16 mouse cellular contexts compared by ENCODE assay signal in genomic region chr6:116037281-116037831, GRCm38 (mm10). TPM values are rescaled to one million over a fixed set of nuclear protein-coding genes. Genes with fewer than 3 reads are reported as not detected.
DNase-seq lines count a peak whose midpoint lies in the region; ATAC-seq lines count a peak whose summit lies in the region.
"Had no signal": no experiment of that assay in that cellular context is flagged by ENCODE, and none has a peak within 500 bp of the region (broad histone marks: within the 10 kb centered on the region; RNA-seq: fewer than 3 reads in every experiment).

No protein-coding gene starts in this region.

- peak; percentile 70 for DNase-seq in adrenal gland, adult 2 months
- no peak for DNase-seq in adrenal gland, postnatal 10 days
- peak; percentile 59 for DNase-seq in 416B (ENCODE audit: low read depth)
- DNase-seq in right cerebral cortex, postnatal 4 days, result no peak
- DNase-seq: cerebellum, adult 9-11 months; heart, postnatal 36 days; thymus, postnatal 4 days had no signal

- no peaks in the 10 kb centered on the region for H3K36me3 ChIP-seq in hindbrain, embryonic 15.5 days
- peaks cover 8% of the 10 kb centered on the region; the same call in 1 of the 2 replicates for H3K36me3 ChIP-seq in hindbrain, embryonic 13.5 days
- no peaks in the 10 kb centered on the region for H3K36me3 ChIP-seq in macrophage (ENCODE audit: inconsistent target)
- H3K36me3 ChIP-seq: forebrain, embryonic 10.5 days; lung, embryonic 15.5 days; midbrain, embryonic 10.5 days had no signal

- peaks cover 24% of the 10 kb centered on the region; the same call in 1 of the 2 replicates for H3K79me2 ChIP-seq in macrophage (ENCODE audit: inconsistent target)

- H3K9ac ChIP-seq in hindbrain, embryonic 15.5 days, result no peak overlapping the region
- no peak overlapping the region for H3K9ac ChIP-seq in hindbrain, embryonic 13.5 days
- H3K9ac ChIP-seq: lung, embryonic 15.5 days had no signal

- H3K27ac ChIP-seq in hindbrain, embryonic 15.5 days (replicated peaks), result peak overlapping the region; percentile 3; the same call in 1 of the 2 replicates
- no peak overlapping the region for H3K27ac ChIP-seq in hindbrain, embryonic 13.5 days
- peak overlapping the region; percentile 48 for H3K27ac ChIP-seq in macrophage
- H3K27ac ChIP-seq: forebrain, embryonic 10.5 days; kidney, postnatal 0 days; lung, embryonic 15.5 days; midbrain, embryonic 10.5 days had no signal

- peaks cover 7% of the 10 kb centered on the region; the same call in 1 of the 2 replicates for H3K4me1 ChIP-seq in hindbrain, embryonic 15.5 days (replicated peaks)
- H3K4me1 ChIP-seq in hindbrain, embryonic 13.5 days (replicated peaks), result 0 out of 2 replicates have a peak, but pooled peaks cover 3% of the 10 kb centered on the region
- H3K4me1 ChIP-seq: forebrain, embryonic 10.5 days; lung, embryonic 15.5 days had no signal

- ATAC-seq in hindbrain, embryonic 15.5 days (ENCODE audit: low FRiP score, low read depth), result no peak
- ATAC-seq in hindbrain, embryonic 13.5 days (ENCODE audit: low FRiP score), result no peak
- no peak for ATAC-seq in megakaryocyte-erythroid progenitor cell, adult 5-6 weeks (replicated peaks; ENCODE audit: low FRiP score, low TSS enrichment, poor library complexity, severe bottlenecking)

- 92% methylated on average over 5 of the region's 5 CpGs for WGBS in hindbrain, embryonic 15.5 days
- WGBS in hindbrain, embryonic 13.5 days, result 85% methylated on average over 5 of the region's 5 CpGs
- 74% methylated on average over 5 of the region's 5 CpGs for WGBS in macrophage (ENCODE audit: missing documents)

- H3K4me2 ChIP-seq in hindbrain, embryonic 15.5 days, result no peak overlapping the region
- no peak overlapping the region for H3K4me2 ChIP-seq in hindbrain, embryonic 13.5 days
- H3K4me2 ChIP-seq: heart, embryonic 11.5 days; lung, embryonic 15.5 days had no signal

- H3K4me3 ChIP-seq in hindbrain, embryonic 15.5 days, result no peak overlapping the region
- H3K4me3 ChIP-seq in hindbrain, embryonic 13.5 days, result no peak overlapping the region
- no peak overlapping the region for H3K4me3 ChIP-seq in macrophage (ENCODE audit: inconsistent target)
- H3K4me3 ChIP-seq: forebrain, embryonic 10.5 days; lung, embryonic 15.5 days; midbrain, embryonic 10.5 days had no signal

- H3K9me3 ChIP-seq in hindbrain, embryonic 15.5 days, result no peaks in the 10 kb centered on the region
- no peaks in the 10 kb centered on the region for H3K9me3 ChIP-seq in hindbrain, embryonic 13.5 days
- H3K9me3 ChIP-seq: forebrain, embryonic 10.5 days; lung, embryonic 15.5 days; midbrain, embryonic 10.5 days had no signal

- no peaks in the 10 kb centered on the region for H3K27me3 ChIP-seq in hindbrain, embryonic 15.5 days
- H3K27me3 ChIP-seq in hindbrain, embryonic 13.5 days, result no peaks in the 10 kb centered on the region
- H3K27me3 ChIP-seq: lung, embryonic 15.5 days had no signal

RNA-seq across cellular contexts. Expression of gene Plxnd1, which starts 42.6 kb away (rescaled TPM):
- 100 to 1,000 TPM; 168 to 181 TPM for total RNA-seq in adrenal gland, adult 2 months (2021)
- 279 and 288 TPM in 2 replicates for polyA plus RNA-seq in adrenal gland, adult 2 months (2012; rRNA removed)
- 100 to 1,000 TPM; 155 to 215 TPM for total RNA-seq in adrenal gland, postnatal 10 days (2021)
- polyA plus RNA-seq in hindbrain, embryonic 15.5 days (2015; fragmentation: Nextera tagmentation; extraction: Ambion mirVana), result 10.8 and 12.7 TPM in 2 replicates
- 9.1 and 11.3 TPM in 2 replicates for polyA plus RNA-seq in hindbrain, embryonic 13.5 days (2015; fragmentation: Nextera tagmentation; extraction: Ambion mirVana)
- total RNA-seq in macrophage (2018; cell fraction: chromatin; rRNA removed), result 1,000 to 10,000 TPM in 1 of 26 experiments, 100 to 1,000 TPM in 25; 192 to 1,896 (median 380) TPM
- 100 to 1,000 TPM; 198 to 344 (median 273) TPM for total RNA-seq in macrophage (2018; cell fraction: cytosol; rRNA removed)
- total RNA-seq in macrophage (2018; cell fraction: nucleus; rRNA removed), result 100 to 1,000 TPM; 233 to 720 (median 426) TPM
- 130 to 283 TPM (median 243 TPM) in 3 replicates for polyA plus RNA-seq in macrophage (2018)
- 0.72 and 1.6 TPM in 2 replicates for total RNA-seq in megakaryocyte-erythroid progenitor cell, adult 5-6 weeks (2014; fragmentation: Nextera tagmentation)
- total RNA-seq in megakaryocyte-erythroid progenitor cell, adult 5-6 weeks (2017), result 0.11 and 1.4 TPM in 2 replicates

Comparison
In these comparisons a context has a peak if more than half of its experiments do, and no peak if none do; other contexts are left out.
1. DNase-seq: peak in adrenal gland, adult 2 months (single experiment) and 416B (single experiment); none in adrenal gland, postnatal 10 days (single experiment) and right cerebral cortex, postnatal 4 days (single experiment).